ENCODE assay signal across 8 mouse cellular contexts in genomic region chr7:29597291-29597690, GRCm38 (mm10).
DNase-seq lines count a peak whose midpoint lies in the region; ATAC-seq lines count a peak whose summit lies in the region.
"Not testable (repeated sequence)": the region's sequence is repeated elsewhere in the genome, so short reads cannot be mapped to it uniquely, and the experiment has no call there.

No protein-coding gene starts in this region.

- H3K9ac ChIP-seq in hindbrain, embryonic 14.5 days = not testable (repeated sequence)

- not testable (repeated sequence) for ATAC-seq in hindbrain, embryonic 14.5 days (ENCODE audit: low FRiP score)

- H3K4me2 ChIP-seq in hindbrain, embryonic 14.5 days (replicated peaks) = not testable (repeated sequence)

- H3K4me3 ChIP-seq in hindbrain, embryonic 14.5 days (replicated peaks; ENCODE audit: low read length) = not testable (repeated sequence)

- not testable (repeated sequence) for H3K27ac ChIP-seq in hindbrain, embryonic 14.5 days

- DNase-seq in MN1 (ENCODE audit: low spot score) = peak; percentile 14
- peak; percentile 33 to 56 for DNase-seq in cerebellum, adult 18-20 months
- DNase-seq in forelimb bud, embryonic 11.5 days (ENCODE audit: low read depth, low spot score) = peak; percentile 35
- DNase-seq in hindbrain, embryonic 14.5 days (ENCODE audit: low spot score) = peak; percentile 45
- peak; percentile 19 to 55 for DNase-seq in layer of hippocampus, postnatal 36 days
- DNase-seq in lung, postnatal 36 days = peak; percentile 59
- peak; percentile 62 for DNase-seq in right cerebral cortex, postnatal 4 days
- DNase-seq in urinary bladder, postnatal 25 days (ENCODE audit: low spot score) = peak; percentile 55

- H3K4me1 ChIP-seq in hindbrain, embryonic 14.5 days (replicated peaks; ENCODE audit: control insufficient read depth, insufficient read depth, low read length) = not testable (repeated sequence)

- not testable (repeated sequence) for H3K9me3 ChIP-seq in hindbrain, embryonic 14.5 days (ENCODE audit: control insufficient read depth, low read length)

- WGBS in hindbrain, embryonic 14.5 days = 29% methylated on average over 7 of the region's 7 CpGs

- not testable (repeated sequence) for H3K27me3 ChIP-seq in hindbrain, embryonic 14.5 days (ENCODE audit: control insufficient read depth, insufficient read depth, low read length)

- not testable (repeated sequence) for H3K36me3 ChIP-seq in hindbrain, embryonic 14.5 days (replicated peaks; ENCODE audit: control insufficient read depth, insufficient read depth)
